Comparison of ENCODE assay signal across 8 mouse cellular contexts in the genomic region with DNA sequence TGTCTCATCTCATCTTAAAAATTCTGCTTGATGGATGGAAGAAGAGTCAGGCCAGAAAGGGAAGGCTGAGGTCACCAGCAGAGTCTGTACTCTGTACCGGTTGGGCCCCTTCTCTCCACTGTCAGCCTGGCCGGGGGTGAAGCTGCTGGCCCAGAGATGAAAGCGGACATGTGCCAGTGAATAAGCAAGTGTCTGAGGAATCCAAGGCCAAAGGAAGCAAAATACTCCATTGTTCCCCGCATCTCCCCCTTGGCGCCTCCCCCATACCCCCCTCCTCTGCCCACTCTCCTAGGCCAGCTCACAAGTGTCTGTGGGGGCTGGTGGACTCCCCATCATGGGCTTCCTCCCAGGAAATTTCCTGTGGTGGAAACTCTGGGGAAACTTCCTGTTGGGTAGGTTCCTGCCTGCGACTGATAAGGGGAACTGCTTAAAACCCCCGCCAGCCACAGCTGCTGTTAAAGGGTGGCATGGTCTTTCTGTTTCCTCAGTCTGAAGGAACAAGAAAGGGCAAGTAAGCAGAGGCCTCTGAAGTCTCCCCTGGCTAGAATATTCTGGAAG.
A peak's percentile ranks its signal among the peaks of the same experiment; 100 is the strongest.
DNase-seq lines count a peak whose midpoint lies in the region; ATAC-seq and TF ChIP-seq lines count a peak whose summit lies in the region.

No protein-coding gene starts in this region.

- TF ChIP-seq CTCF in heart, postnatal 0 days (IDR thresholded peaks at IDR 0.05; ENCODE audit: low read depth) = no peak

- H3K36me3 ChIP-seq in heart, postnatal 0 days (replicated peaks; ENCODE audit: control insufficient read depth, insufficient read depth, low read length) = no peaks in the 10 kb centered on the region
- no peaks in the 10 kb centered on the region for H3K36me3 ChIP-seq in stomach, embryonic 14.5 days (ENCODE audit: control insufficient read depth, insufficient read depth, low read length)

- H3K27me3 ChIP-seq in heart, postnatal 0 days (ENCODE audit: control insufficient read depth, insufficient read depth, low read length) = no peaks in the 10 kb centered on the region
- H3K27me3 ChIP-seq in stomach, embryonic 14.5 days (ENCODE audit: control insufficient read depth, insufficient read depth, low read length) = no peaks in the 10 kb centered on the region

- no peak for TF ChIP-seq EP300 in heart, postnatal 0 days (IDR thresholded peaks at IDR 0.05; ENCODE audit: low read depth)

- peak overlapping the region; percentile 79 for H3K27ac ChIP-seq in heart, postnatal 0 days (ENCODE audit: low read depth)
- H3K27ac ChIP-seq in stomach, embryonic 14.5 days (ENCODE audit: low read length) = peak overlapping the region; percentile 62; the same call in 1 of the 2 replicates

- DNase-seq in layer of hippocampus, adult 11-12 months (ENCODE audit: low spot score) = peak; percentile 26
- DNase-seq in layer of hippocampus, adult 18-20 months (ENCODE audit: low spot score in 2 of 2) = no peak
- peak; percentile 37 for DNase-seq in embryo, embryonic 11 days
- peak; percentile 53 for DNase-seq in heart, postnatal 0 days (ENCODE audit: low spot score)
- peak; percentile 23 to 62 for DNase-seq in kidney, postnatal 25 days
- no peak for DNase-seq in gastrocnemius, postnatal 4 days (ENCODE audit: low spot score in 2 of 2)

- H3K9me3 ChIP-seq in heart, postnatal 0 days (replicated peaks; ENCODE audit: control insufficient read depth, low read length) = no peaks in the 10 kb centered on the region
- no peaks in the 10 kb centered on the region for H3K9me3 ChIP-seq in stomach, embryonic 14.5 days (ENCODE audit: control insufficient read depth, low read depth, low read length)

- 13% methylated on average over 7 of the region's 7 CpGs for WGBS in heart, postnatal 0 days
- WGBS in stomach, embryonic 14.5 days = 36% methylated on average over 7 of the region's 7 CpGs

- H3K4me3 ChIP-seq in heart, postnatal 0 days (ENCODE audit: low read depth, low read length) = no peak overlapping the region
- H3K4me3 ChIP-seq in stomach, embryonic 14.5 days (ENCODE audit: low read depth, low read length) = no peak overlapping the region

- peak; percentile 49 for ATAC-seq in heart, postnatal 0 days (ENCODE audit: insufficient read depth, low read depth)
- peak; percentile 53 for ATAC-seq in megakaryocyte-erythroid progenitor cell, adult 5-6 weeks (replicated peaks; ENCODE audit: low FRiP score, low TSS enrichment, poor library complexity, severe bottlenecking)
- peak; percentile 43; the same call in 1 of the 2 replicates for ATAC-seq in stomach, embryonic 14.5 days (ENCODE audit: insufficient number of reproducible peaks, insufficient read depth, low FRiP score, low read depth)

- H3K4me1 ChIP-seq in heart, postnatal 0 days (ENCODE audit: control insufficient read depth, insufficient read depth) = peaks cover 63% of the 10 kb centered on the region
- peaks cover 16% of the 10 kb centered on the region; the same call in 1 of the 2 replicates for H3K4me1 ChIP-seq in stomach, embryonic 14.5 days (ENCODE audit: control insufficient read depth, insufficient read depth, low read length)

- 0 out of 2 replicates have a peak overlapping the region, but pooled peaks have one; percentile 8 for H3K9ac ChIP-seq in heart, postnatal 0 days (replicated peaks; ENCODE audit: low read depth, low read length)
- H3K9ac ChIP-seq in stomach, embryonic 14.5 days (replicated peaks; ENCODE audit: low read depth, low read length) = no peak overlapping the region

- H3K4me2 ChIP-seq in heart, postnatal 0 days (ENCODE audit: low read depth, low read length) = peak overlapping the region; percentile 18; the same call in 1 of the 2 replicates
- H3K4me2 ChIP-seq in stomach, embryonic 14.5 days (replicated peaks; ENCODE audit: low read depth, low read length) = no peak overlapping the region

Comparison
In these comparisons a context has a peak if more than half of its experiments do, and no peak if none do; other contexts are left out.
1. DNase-seq: peak in layer of hippocampus, adult 11-12 months (single experiment), embryo, embryonic 11 days (single experiment), heart, postnatal 0 days (single experiment) and kidney, postnatal 25 days (2 of 2); none in layer of hippocampus, adult 18-20 months (0 of 2) and gastrocnemius, postnatal 4 days (0 of 2).
2. Peak in every context shown above with its lines, with median percentiles within 50 percentile points of each other: ATAC-seq.